Comparison of ENCODE assay signal across 30 mouse cellular contexts in the genomic region with DNA sequence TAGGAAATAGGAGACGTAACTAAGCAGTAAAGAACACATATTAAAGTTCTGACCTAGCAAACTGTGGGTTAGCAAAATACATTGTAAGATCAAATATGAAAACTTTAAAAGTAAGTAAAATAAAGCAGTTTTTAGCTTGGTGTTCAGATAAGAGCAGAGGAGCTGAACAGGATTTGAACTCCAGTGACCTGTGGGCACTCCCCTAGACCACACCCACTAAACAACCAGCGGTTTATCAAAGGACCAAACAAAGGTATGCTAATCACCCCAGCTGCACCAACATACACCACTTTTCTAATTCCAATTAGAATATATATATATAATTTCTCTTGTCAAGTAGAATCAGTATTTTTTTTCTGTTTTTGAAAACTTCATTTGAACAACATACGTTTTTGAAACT. TPM values are rescaled to one million over a fixed set of nuclear protein-coding genes. Genes with fewer than 3 reads are reported as not detected.
"Had no signal": no experiment of that assay in that cellular context is flagged by ENCODE, and none has a peak within 500 bp of the region (broad histone marks: within the 10 kb centered on the region; RNA-seq: fewer than 3 reads in every experiment).

No protein-coding gene starts in this region.

- H3K4me1 ChIP-seq: intestine, embryonic 15.5 days; stomach, embryonic 15.5 days had no signal

- H3K4me2 ChIP-seq: intestine, embryonic 15.5 days; kidney, embryonic 15.5 days; liver, embryonic 13.5 days; lung, embryonic 14.5 days; midbrain, embryonic 11.5 days; stomach, embryonic 15.5 days had no signal

- H3K4me3 ChIP-seq: intestine, embryonic 15.5 days; kidney, embryonic 15.5 days; left cerebral cortex, adult 2 months; liver, embryonic 13.5 days; megakaryocyte, embryonic 14.5 days; stomach, embryonic 15.5 days had no signal

- H3K9ac ChIP-seq: intestine, embryonic 15.5 days; kidney, embryonic 15.5 days; liver, embryonic 13.5 days; liver, postnatal 0 days; lung, embryonic 14.5 days; stomach, embryonic 15.5 days had no signal

- H3K27me3 ChIP-seq: intestine, embryonic 15.5 days; kidney, embryonic 15.5 days; liver, embryonic 13.5 days; megakaryocyte, embryonic 14.5 days; stomach, embryonic 15.5 days had no signal

- H3K36me3 ChIP-seq: intestine, embryonic 15.5 days; kidney, embryonic 15.5 days; liver, embryonic 13.5 days; stomach, embryonic 15.5 days had no signal

- DNase-seq: kidney, adult 11 months; kidney, adult 8-10 months; kidney, postnatal 10 days; kidney, postnatal 36 days; layer of hippocampus, postnatal 36 days; liver, embryonic 13.5 days; liver, postnatal 0 days; lung, embryonic 14.5 days; midbrain, embryonic 14.5 days; right cerebral cortex, postnatal 25 days; spleen, adult 18-20 months; thymus, adult 18-20 months; thymus, postnatal 36 days had no signal

- ATAC-seq: intestine, embryonic 15.5 days; liver, postnatal 0 days; lung, postnatal 0 days had no signal

- H3K9me3 ChIP-seq: intestine, embryonic 15.5 days; kidney, embryonic 15.5 days; liver, embryonic 13.5 days; stomach, embryonic 15.5 days had no signal

- H3K27ac ChIP-seq: intestine, embryonic 15.5 days; kidney, embryonic 15.5 days; left cerebral cortex, adult 2 months; macrophage; stomach, embryonic 15.5 days had no signal

RNA-seq across cellular contexts. Expression of gene AI481877, which starts 46.9 kb away (rescaled TPM):
- total RNA-seq: layer of hippocampus, adult 8-10 months; layer of hippocampus, postnatal 10 days; layer of hippocampus, postnatal 36 days; left cerebral cortex, adult 2 months; left cerebral cortex, postnatal 10 days; left cerebral cortex, postnatal 36 days; midbrain, postnatal 0 days had no signal
- polyA plus RNA-seq: intestine, embryonic 15.5 days; kidney, embryonic 15.5 days; limb, embryonic 11.5 days; limb, embryonic 14.5 days; liver, embryonic 13.5 days; liver, postnatal 0 days; lung, embryonic 14.5 days; lung, postnatal 0 days; macrophage; midbrain, embryonic 11.5 days; midbrain, embryonic 14.5 days; neural tube, embryonic 11.5 days; stomach, embryonic 15.5 days; urinary bladder, adult 2 months had no signal
